Mouse (Mus musculus) hindbrain, embryonic 13.5 days (tissue): ENCODE data around the gene Disp2. TPM values are rescaled to one million over a fixed set of nuclear protein-coding genes. Genes with fewer than 3 reads are reported as not detected.

ENCODE experiments used
- ATAC-seq: fragments of 200-750 bp; cut with Nextera tagmentation; 2 replicates; pipeline ENCODE4 v1.8.0; 2017; ENCODE audit warnings: moderate TSS enrichment; ENCODE audit not compliant: low FRiP score
- H3K27ac ChIP-seq: fragments of 300-500 bp; sonication (generic); 2 replicates; pipeline ENCODE4 v1.5.1; 2015; ENCODE audit warnings: inconsistent platforms, mild to moderate bottlenecking, moderate library complexity
- H3K27me3 ChIP-seq: fragments of 300-500 bp; sonication (generic); 2 replicates; pipeline ENCODE4 v1.6.1; 2015; ENCODE audit warnings: mild to moderate bottlenecking, inconsistent platforms
- H3K36me3 ChIP-seq: fragments of 300-500 bp; sonication (generic); 2 replicates; pipeline ENCODE4 v1.6.1; 2015; ENCODE audit warnings: mild to moderate bottlenecking, inconsistent platforms
- H3K4me1 ChIP-seq: fragments of 300-500 bp; sonication (generic); replicated peaks from 2 replicates; pipeline ENCODE4 v1.6.1; 2015; ENCODE audit warnings: inconsistent platforms
- H3K4me2 ChIP-seq: fragments of 300-500 bp; sonication (generic); 2 replicates; pipeline ENCODE4 v1.6.1; 2015; ENCODE audit warnings: inconsistent platforms, mild to moderate bottlenecking, moderate library complexity
- H3K4me3 ChIP-seq: fragments of 300-500 bp; sonication (generic); 2 replicates; pipeline ENCODE4 v1.5.1; 2015; ENCODE audit warnings: mild to moderate bottlenecking, inconsistent platforms
- H3K9ac ChIP-seq: fragments of 300-500 bp; sonication (generic); 2 replicates; pipeline ENCODE4 v1.6.1; 2015; ENCODE audit warnings: mild to moderate bottlenecking, inconsistent platforms
- H3K9me3 ChIP-seq: fragments of 300-500 bp; sonication (generic); 2 replicates; pipeline ENCODE4 v1.6.1; 2016; ENCODE audit warnings: inconsistent platforms
- WGBS: fragments of 180-500 bp; shearing (Covaris S2); methylation state at CpG from one replicate; pipeline ENCODE4 v1.1.7; 2015; 5-methylcytosine and 5-hydroxymethylcytosine counted together
- polyA plus RNA-seq: library from polyadenylated mRNA; unstranded; fragments of >200 nt; fragmentation: Nextera tagmentation; extraction: Ambion mirVana; gene quantifications from 2 replicates; pipeline ENCODE4 v1.2.1, GENCODE M21; 2015

Disp2 gene
- polyA plus RNA-seq, 1 experiment from 2014 or later: 37.3 TPM

GRCm38 (mm10) chr2:118813981-118814836 lies 34.7 kb downstream of the Disp2 start, which contains the start of gene Knstrn:
TSS of gene Knstrn (plus strand) at chr2:118814003.
- H3K9me3 ChIP-seq: no peaks in the 10 kb centered on the region
- no peaks in the 10 kb centered on the region; the same call in 1 of the 2 replicates for H3K36me3 ChIP-seq
- H3K9ac ChIP-seq: peak within 1 kb of the TSS; percentile 70
- H3K27ac ChIP-seq: no peak within 1 kb of the TSS
- peaks cover 18% of the 10 kb centered on the region for H3K4me1 ChIP-seq
- H3K4me3 ChIP-seq: peak within 1 kb of the TSS; percentile 64
- H3K4me2 ChIP-seq: peak within 1 kb of the TSS; percentile 95
- under 1% methylated on average over 49 of the region's 49 CpGs for WGBS
- peak; percentile 97 for ATAC-seq
- no peaks in the 10 kb centered on the region for H3K27me3 ChIP-seq

DNA sequence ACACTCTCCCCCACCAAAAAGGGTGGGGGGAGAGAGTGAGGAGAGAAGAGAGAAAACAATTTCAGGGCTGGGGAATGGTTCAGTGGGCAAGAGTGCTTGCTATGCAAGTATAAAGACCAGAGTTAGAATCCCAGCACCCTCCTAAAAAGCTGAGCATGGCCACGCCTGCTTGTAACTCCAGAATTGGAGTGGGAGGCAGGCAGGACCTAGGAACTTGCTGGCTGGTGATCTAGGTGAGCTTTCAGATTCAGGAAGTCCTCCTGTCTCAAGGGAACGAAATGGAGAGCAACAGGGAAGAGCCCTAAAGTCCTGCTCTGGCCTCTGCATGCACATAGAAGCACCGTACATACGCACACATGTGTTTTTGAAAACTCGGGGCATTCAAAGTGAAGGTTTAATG lies 43.3 kb downstream of the Disp2 start:
- H3K4me1 ChIP-seq: no peaks in the 10 kb centered on the region
- no peak for ATAC-seq
- H3K4me3 ChIP-seq: no peak overlapping the region
- H3K9ac ChIP-seq: no peak overlapping the region
- WGBS: 96% methylated on average over 5 of the region's 5 CpGs
- H3K36me3 ChIP-seq: peaks cover 26% of the 10 kb centered on the region
- no peak overlapping the region for H3K4me2 ChIP-seq
- H3K9me3 ChIP-seq: no peaks in the 10 kb centered on the region
- H3K27me3 ChIP-seq: no peaks in the 10 kb centered on the region
- H3K27ac ChIP-seq: no peak overlapping the region

DNA sequence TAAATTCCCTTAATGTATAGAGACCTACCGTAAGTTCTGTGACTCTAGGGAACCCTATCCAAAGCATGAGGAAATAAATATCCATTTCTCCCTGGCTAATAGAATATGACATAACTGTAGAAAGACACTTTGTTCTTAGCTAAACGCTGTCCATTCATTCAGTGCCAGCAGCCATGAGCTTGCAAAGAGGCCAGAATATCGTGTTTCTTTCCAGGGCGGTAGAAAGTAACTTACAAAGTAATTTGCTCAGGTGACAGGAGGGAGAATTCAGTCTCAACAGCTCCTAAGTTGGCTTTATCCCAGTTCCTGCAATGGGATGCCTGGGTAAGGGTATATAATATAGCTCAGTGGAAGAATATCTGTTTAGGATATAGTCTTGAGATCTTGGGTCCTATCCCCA lies 44.9 kb downstream of the Disp2 start:
- ATAC-seq: no peak
- 99% methylated on average over 4 of the region's 4 CpGs for WGBS
- H3K27me3 ChIP-seq: no peaks in the 10 kb centered on the region
- H3K27ac ChIP-seq: no peak overlapping the region
- H3K9me3 ChIP-seq: no peaks in the 10 kb centered on the region
- no peak overlapping the region for H3K4me2 ChIP-seq
- peaks cover 27% of the 10 kb centered on the region for H3K36me3 ChIP-seq
- H3K4me1 ChIP-seq: no peaks in the 10 kb centered on the region
- H3K4me3 ChIP-seq: no peak overlapping the region
- H3K9ac ChIP-seq: no peak overlapping the region

GRCm38 (mm10) chr2:118829096-118829495 lies 49.6 kb downstream of the Disp2 start:
- Histone ChIP-seq H3K9me3 (no peaks in the 10 kb centered on the region), H3K27ac (no peak overlapping the region), H3K27me3 (no peaks in the 10 kb centered on the region), H3K4me2 (no peak overlapping the region), H3K4me1 (no peaks in the 10 kb centered on the region), H3K36me3 (peaks cover 28% of the 10 kb centered on the region; the same call in 1 of the 2 replicates), H3K9ac (no peak overlapping the region), H3K4me3 (no peak overlapping the region)
- WGBS: 94% methylated on average over 5 of the region's 5 CpGs
- no peak for ATAC-seq

- H3K27ac ChIP-seq: no peak overlapping the region
Observed at GRCm38 (mm10) chr2:118834061-118834460, 54.5 kb downstream of the Disp2 start.

DNA sequence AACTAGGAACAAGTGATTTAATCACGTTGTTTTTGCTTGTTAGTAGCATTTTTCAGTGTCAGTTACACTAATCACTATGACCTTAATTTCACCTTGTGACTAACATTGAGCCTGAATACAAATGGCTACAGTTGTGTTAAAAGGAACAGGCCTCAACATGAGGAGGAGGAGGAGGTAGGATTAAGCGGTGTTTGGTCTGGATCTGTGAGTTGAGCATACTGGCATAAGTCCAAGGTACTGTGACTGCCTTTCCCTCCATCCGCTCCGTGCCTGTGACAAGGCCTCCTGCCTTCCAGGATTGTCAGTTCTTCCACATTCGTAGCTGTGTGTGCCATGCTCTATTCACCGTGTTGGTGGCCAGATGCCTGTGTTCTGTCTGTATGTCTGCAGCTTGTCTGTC lies 55.6 kb downstream of the Disp2 start:
- Histone ChIP-seq H3K36me3 (0 out of 2 replicates have a peak, but pooled peaks cover 12% of the 10 kb centered on the region), H3K4me1 (no peaks in the 10 kb centered on the region), H3K4me2 (no peak overlapping the region), H3K27me3 (no peaks in the 10 kb centered on the region), H3K9ac (no peak overlapping the region), H3K4me3 (no peak overlapping the region), H3K9me3 (no peaks in the 10 kb centered on the region), H3K27ac (no peak overlapping the region)
- no peak for ATAC-seq
- WGBS: 91% methylated on average over 6 of the region's 6 CpGs

More at GRCm38 (mm10) chr2:118834061-118834460, 54.5 kb downstream of the Disp2 start:
- Histone ChIP-seq H3K4me1 (no peaks in the 10 kb centered on the region), H3K4me2 (no peak overlapping the region), H3K4me3 (no peak overlapping the region), H3K36me3 (0 out of 2 replicates have a peak, but pooled peaks cover 12% of the 10 kb centered on the region), H3K9me3 (no peaks in the 10 kb centered on the region), H3K9ac (no peak overlapping the region), H3K27me3 (no peaks in the 10 kb centered on the region)
- no peak for ATAC-seq
- 92% methylated on average over 6 of the region's 6 CpGs for WGBS

GRCm38 (mm10) chr2:118838330-118838729 lies 58.8 kb downstream of the Disp2 start:
- H3K4me1 ChIP-seq: no peaks in the 10 kb centered on the region

DNA sequence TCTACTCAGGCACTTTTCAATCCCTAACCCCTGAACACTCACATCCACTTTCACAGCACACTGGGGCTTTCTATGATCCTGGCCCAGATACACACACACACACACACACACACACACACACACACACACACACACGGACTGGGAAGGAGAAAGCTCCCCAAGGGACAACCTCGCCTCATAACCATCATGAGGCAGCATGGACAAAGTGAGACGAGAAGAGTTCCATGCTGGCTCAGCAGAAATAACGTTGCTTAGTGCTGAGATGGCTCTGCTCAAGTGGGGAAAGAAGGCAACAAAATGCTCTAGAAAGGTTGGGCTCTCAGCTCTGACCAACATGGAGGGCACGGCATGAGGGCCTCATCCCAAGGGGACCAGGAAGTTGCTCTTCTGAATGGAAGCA lies 61.7 kb downstream of the Disp2 start:
- Histone ChIP-seq H3K9ac (no peak overlapping the region), H3K27ac (no peak overlapping the region), H3K4me2 (no peak overlapping the region), H3K4me3 (no peak overlapping the region), H3K27me3 (no peaks in the 10 kb centered on the region), H3K36me3 (no peaks in the 10 kb centered on the region), H3K4me1 (no peaks in the 10 kb centered on the region), H3K9me3 (no peaks in the 10 kb centered on the region)
- no peak for ATAC-seq
- WGBS: 83% methylated on average over 5 of the region's 5 CpGs

More at GRCm38 (mm10) chr2:118838330-118838729, 58.8 kb downstream of the Disp2 start:
- Histone ChIP-seq H3K4me2 (no peak overlapping the region), H3K36me3 (no peaks in the 10 kb centered on the region), H3K9me3 (no peaks in the 10 kb centered on the region), H3K27ac (no peak overlapping the region), H3K9ac (no peak overlapping the region), H3K27me3 (no peaks in the 10 kb centered on the region), H3K4me3 (no peak overlapping the region)
- WGBS: 48% methylated on average over 5 of the region's 5 CpGs
- ATAC-seq: no peak

GRCm38 (mm10) chr2:118841774-118842173 lies 62.3 kb downstream of the Disp2 start:
- WGBS: 86% methylated on average over 4 of the region's 4 CpGs
- H3K4me2 ChIP-seq: no peak overlapping the region
- H3K9me3 ChIP-seq: no peaks in the 10 kb centered on the region
- no peak overlapping the region for H3K4me3 ChIP-seq
- H3K27ac ChIP-seq: no peak overlapping the region
- H3K4me1 ChIP-seq: no peaks in the 10 kb centered on the region
- no peak for ATAC-seq
- no peaks in the 10 kb centered on the region for H3K27me3 ChIP-seq
- no peak overlapping the region for H3K9ac ChIP-seq
- H3K36me3 ChIP-seq: no peaks in the 10 kb centered on the region

- no peak overlapping the region for H3K4me2 ChIP-seq
- H3K4me3 ChIP-seq: no peak overlapping the region
- H3K4me1 ChIP-seq: no peaks in the 10 kb centered on the region
- 88% methylated on average over 3 of the region's 3 CpGs for WGBS
- no peak overlapping the region for H3K9ac ChIP-seq
- no peak overlapping the region for H3K27ac ChIP-seq
- no peaks in the 10 kb centered on the region for H3K9me3 ChIP-seq
- ATAC-seq: no peak
- H3K36me3 ChIP-seq: no peaks in the 10 kb centered on the region
- H3K27me3 ChIP-seq: no peaks in the 10 kb centered on the region; the same call in 1 of the 2 replicates
Observed at GRCm38 (mm10) chr2:118844427-118844826, 64.9 kb downstream of the Disp2 start.

- 58% methylated on average over 7 of the region's 7 CpGs for WGBS
- Histone ChIP-seq H3K9ac (no peak overlapping the region), H3K27me3 (no peaks in the 10 kb centered on the region; the same call in 1 of the 2 replicates), H3K27ac (no peak overlapping the region), H3K36me3 (no peaks in the 10 kb centered on the region), H3K9me3 (no peaks in the 10 kb centered on the region), H3K4me1 (no peaks in the 10 kb centered on the region), H3K4me3 (no peak overlapping the region), H3K4me2 (no peak overlapping the region)
- no peak for ATAC-seq
Observed at GRCm38 (mm10) chr2:118846246-118846645, 66.7 kb downstream of the Disp2 start.

GRCm38 (mm10) chr2:118851756-118852155 lies 72.2 kb downstream of the Disp2 start:
- H3K27ac ChIP-seq: no peak overlapping the region
- H3K4me2 ChIP-seq: no peak overlapping the region
- 32% methylated on average over 3 of the region's 3 CpGs for WGBS
- H3K36me3 ChIP-seq: no peaks in the 10 kb centered on the region
- no peak overlapping the region for H3K4me3 ChIP-seq
- no peaks in the 10 kb centered on the region for H3K4me1 ChIP-seq
- H3K27me3 ChIP-seq: no peaks in the 10 kb centered on the region; the same call in 1 of the 2 replicates
- H3K9me3 ChIP-seq: no peaks in the 10 kb centered on the region
- no peak for ATAC-seq
- no peak overlapping the region for H3K9ac ChIP-seq
